Mouse (Mus musculus) lung, postnatal 0 days (tissue): ENCODE measurements around the gene Gm49486.

Source experiments
- CTCF ChIP-seq: IDR thresholded peaks from 2 replicates; pipeline ENCODE4 v1.5.1; 2016; ENCODE audit warnings: antibody characterized with exemption, mild to moderate bottlenecking
- EP300 ChIP-seq: IDR thresholded peaks from 2 replicates; pipeline ENCODE4 v1.6.1; 2016; ENCODE audit warnings: antibody characterized with exemption, mild to moderate bottlenecking, control low read depth

DNA sequence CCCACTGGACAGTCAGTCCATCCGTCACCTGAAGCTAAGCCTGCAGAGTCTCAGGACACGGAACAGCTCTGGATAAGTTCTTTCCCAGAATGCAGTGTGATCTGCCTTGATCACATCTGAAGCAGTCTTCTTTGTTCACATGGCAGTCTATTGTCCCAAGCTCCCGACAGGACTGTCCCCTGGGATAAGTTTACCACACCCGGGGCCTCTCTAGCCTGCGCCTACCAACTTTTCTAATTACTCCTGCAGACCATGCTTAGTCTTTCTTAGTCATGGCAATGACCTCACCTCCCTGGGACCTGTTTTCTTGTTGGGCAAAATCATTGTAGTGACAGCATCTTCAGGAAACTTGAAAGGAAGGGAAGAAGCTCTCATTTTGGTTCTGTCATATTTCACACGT lies 8.8 kb downstream of the Gm49486 start:
- TF ChIP-seq EP300: no peak
- no peak for TF ChIP-seq CTCF
